Mouse (Mus musculus): ENCODE data around the gene Cxcl16.
A peak's percentile ranks its signal among the peaks of the same experiment; 100 is the strongest.
"Not testable (repeated sequence)": the region's sequence is repeated elsewhere in the genome, so short reads cannot be mapped to it uniquely, and the experiment has no call there.

Gene Cxcl16

DNA sequence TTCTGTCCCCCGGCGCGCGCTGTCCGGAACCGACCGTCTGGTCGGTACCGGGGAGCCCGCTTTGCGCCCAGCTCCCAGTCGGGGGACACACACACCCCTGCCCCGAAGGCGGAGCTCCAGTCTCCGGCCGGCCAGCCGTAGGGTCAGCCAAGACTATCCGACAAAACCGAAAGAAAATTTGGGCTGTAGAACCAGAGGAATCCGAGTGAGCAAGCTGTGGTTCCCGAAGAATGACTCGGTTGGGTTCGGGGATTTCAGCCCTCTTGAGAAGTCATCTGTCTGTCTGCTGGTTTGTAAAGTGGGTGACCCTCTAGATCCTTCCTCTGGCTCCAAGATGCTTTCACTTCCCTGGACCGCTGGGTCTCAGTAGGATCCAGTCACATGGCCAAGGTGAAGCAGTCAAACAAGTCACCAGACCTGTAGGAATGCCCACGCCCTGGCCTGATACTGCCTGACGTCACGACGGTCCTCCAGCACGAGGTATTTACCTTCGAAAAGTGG is at the start of gene Cxcl16:
Gene Cxcl16 (minus strand): TSS at position 384 of the 501 bp plus-strand sequence.
- DNase-seq (ENCODE audit: low read depth, low spot score): peak; percentile 68

DNA sequence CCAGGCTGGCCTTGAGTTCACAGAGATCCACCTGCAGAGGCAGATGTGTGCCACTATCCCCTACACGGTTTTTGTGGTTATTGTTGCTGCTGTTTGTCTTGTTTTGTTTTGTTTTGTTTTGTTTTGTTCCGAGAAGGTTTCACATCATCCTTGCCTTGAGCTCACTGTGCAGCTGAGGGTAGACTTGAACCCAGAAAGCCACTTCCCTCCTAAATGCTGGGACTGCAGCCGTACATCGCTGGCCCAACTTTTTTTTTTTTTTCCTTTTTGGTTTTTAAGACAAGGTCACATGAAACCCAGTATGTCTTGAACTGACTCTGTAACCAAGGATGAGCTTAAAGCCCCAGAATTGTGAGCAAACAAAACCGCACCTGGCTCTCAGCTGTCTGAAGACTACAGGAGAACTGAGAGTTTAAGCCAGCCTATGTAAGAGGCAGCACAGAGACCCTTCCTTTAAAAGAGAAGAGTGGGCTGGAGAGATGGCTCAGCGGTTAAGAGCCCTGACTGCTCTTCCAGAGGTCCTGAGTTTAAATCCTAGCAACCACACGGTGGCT is 47.3 kb upstream of the Cxcl16 start:
- DNase-seq (ENCODE audit: low read depth, low spot score): no peak

DNA sequence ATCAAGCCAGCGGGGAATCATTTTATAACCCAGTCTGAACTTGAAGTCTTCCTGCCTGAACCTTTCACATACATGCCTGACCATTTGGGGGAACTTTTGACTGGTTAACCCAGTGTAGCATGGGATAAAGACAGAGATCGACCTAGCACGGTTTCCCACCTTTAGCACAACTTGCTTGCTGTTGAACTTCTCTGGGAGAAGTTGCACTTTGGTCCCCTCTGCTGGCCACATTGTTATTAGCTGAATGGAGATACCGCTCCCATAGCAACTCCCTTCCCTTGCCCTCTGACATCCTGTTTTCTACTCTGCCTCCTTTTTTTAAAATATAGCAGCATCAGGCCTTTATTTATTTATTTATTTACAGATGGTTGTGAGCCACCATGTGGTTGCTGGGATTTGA is 46.6 kb upstream of the Cxcl16 start:
- DNase-seq (ENCODE audit: low read depth, low spot score): peak; percentile 77

DNA sequence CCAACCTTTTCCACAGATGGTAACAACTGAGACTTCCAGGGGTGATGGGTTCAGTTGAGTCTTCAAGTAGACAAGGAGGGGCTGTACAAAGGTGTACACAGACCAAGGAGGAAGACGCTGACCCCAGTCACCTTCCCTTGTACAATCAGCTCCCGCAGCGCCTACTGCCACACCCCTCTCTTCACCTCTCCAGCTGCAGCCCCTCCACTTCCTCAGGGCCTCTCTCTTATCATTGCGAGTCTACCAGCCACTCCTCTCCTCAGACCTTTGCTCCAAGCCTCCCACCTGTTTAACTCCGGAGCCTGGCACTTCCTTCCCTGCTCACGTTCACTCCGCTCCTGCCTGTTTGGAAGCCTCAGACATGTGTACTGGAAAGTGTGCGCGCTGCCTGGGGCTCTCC is 45.2 kb upstream of the Cxcl16 start, which contains the start of gene Tm4sf5:
Gene Tm4sf5 (plus strand): TSS at position 275 of the 400 bp plus-strand sequence.
- peak; percentile 46 for DNase-seq (ENCODE audit: low read depth, low spot score)

DNA sequence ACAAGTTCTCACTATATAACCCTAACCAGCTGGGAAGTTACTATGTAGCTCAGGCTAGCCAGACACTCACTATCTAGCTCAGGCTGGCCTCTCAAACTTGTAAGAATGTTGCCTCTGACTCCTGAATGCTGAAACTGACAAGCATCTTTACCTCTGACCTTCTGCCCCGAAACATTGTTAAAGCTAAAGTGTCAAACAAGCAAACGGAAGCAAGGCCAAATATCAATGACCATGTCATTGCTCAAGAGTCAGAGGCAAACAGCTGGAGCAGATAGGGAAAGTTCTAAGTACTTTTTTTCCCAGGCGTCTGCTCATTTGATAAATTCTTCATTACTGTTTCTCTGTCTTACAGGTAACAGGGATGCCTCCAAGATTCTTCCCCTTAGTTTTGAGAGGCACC is 42.2 kb upstream of the Cxcl16 start:
- DNase-seq (ENCODE audit: low read depth, low spot score): no peak

DNA sequence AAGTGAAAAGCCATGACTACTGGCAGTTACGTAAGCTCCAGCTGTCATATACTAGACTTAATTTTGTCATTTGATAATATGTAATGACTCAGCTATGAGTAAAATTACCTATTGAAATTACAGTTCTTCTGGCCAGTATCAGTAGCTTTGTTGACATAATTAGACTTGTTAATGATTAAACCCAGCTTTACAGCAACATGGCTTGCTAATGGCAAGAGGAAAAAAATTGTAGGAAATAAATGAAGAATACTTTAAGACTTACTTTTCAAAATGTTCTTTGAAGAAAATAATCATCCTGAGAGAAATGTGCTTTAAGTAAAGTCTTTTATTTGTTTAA is 40.7 kb upstream of the Cxcl16 start:
- no peak for DNase-seq (ENCODE audit: low read depth, low spot score)

DNA sequence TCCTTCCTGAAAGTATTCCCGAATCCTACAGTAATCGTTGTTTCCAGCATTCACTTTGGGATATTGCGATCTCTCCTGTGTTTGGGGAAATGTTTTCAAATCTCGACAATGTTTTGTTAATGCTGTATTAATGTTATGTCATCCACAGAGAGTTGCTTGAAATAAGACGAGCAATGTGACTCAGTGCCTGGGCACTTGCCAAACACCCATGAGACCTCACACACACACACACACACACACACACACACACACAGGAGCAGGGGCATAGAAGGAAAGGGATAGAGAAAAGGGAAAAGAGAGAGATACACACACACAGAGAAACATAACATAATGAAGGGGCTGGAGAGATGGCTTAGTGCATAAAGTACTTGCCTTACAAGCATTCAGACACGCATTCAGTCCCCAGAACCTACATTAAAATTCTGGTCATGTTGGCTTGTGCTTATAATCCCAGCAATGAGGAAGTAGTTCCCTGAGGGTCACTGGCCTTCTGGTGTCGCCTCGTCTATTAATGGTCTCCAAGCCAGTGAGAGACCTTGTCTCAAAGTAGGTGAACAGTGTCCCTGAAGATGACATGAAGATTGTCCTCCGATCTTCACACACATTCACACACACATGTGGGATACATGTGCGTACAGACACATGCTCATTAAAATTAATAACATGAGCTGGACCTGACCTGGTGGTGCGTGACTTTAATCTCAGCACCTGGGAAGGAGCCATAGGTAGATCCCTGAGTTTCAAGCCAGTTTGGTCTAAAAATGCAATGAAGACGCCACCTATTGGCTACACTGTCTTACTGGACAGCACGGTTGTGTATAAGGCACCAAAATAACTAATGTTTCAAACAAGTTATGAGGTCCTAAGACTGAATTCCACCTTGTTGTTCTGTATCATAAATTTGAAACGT is 40.0 kb upstream of the Cxcl16 start:
- no peak for DNase-seq (ENCODE audit: low read depth, low spot score)

DNA sequence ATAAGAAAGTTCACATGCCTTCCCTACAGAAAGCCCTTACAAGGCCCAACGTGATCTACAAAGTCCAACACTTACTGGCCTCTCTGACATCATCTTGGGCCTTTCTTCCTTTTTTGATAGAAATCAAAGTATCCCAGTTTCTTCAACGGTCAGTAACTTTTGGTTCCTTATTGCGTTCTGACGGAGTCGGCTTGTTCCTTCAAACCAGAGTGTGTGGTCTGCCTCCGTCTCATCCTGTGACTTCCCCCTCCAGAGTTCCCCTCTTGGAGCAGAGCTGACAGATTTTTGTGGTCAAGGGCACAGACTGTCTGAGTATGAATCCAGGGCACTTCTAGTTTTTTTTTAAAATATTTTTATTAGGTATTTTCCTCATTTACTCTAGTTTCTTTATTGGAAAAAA is 29.9 kb upstream of the Cxcl16 start:
- DNase-seq (ENCODE audit: low read depth, low spot score): no peak

DNA sequence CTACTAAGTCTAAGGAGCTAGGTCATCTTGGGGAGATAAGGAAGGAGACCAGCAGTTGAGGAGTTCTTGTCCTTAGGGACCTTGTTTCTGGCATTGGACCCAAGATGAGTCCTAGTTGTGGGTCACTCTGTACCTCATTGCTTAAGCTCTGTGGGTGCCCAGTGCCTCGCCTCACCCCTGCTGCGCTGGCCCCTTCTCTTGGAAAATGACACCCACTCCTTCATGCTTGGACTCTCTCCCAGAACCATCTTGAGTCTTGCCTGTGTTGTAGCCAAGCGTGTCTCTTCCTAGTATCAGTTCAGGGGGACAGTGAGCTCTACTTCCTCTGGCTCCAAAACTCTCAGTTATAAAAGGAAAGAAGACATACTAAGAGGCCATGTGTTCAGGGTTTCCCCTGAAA is 29.4 kb upstream of the Cxcl16 start:
- no peak for DNase-seq (ENCODE audit: low read depth, low spot score)

DNA sequence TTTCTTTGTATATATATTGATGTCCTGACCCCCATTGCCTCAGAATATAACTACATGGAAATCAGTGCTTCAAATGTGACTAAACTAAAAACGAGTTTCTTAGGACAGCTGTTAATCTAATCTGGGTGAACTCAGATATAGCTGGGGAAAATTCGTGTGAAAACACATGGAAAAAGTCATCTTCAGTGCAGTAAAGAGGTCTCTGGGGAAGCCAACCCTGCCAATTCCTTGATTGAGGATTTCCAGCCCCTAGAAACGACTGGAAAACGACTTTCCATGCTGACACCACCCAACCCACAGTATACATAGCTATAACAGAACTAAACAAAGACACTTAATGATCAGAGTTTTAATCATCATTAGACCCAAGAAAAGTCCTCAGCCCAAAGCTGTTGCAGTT is 28.0 kb upstream of the Cxcl16 start:
- no peak for DNase-seq (ENCODE audit: low read depth, low spot score)

DNA sequence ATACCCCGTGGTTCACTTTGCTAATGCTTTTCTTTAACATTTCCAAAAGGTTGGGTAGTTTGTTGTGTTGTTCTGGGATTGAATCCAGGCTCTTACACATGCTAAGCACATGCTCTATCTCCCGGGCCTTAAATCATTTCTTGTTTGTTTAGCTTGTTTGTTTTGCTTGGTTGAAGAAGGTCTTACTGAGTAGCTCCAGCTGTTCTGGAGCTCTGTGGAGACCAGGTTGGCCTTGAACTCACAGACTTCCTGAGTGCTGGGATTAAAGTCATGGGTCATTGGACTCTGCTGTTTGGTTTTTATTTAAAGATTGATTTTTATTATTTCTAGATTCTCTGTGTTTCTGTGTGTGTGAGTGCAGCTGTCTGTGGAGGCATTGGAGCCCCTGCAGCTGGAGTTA is 25.7 kb upstream of the Cxcl16 start:
- DNase-seq (ENCODE audit: low read depth, low spot score): no peak

DNA sequence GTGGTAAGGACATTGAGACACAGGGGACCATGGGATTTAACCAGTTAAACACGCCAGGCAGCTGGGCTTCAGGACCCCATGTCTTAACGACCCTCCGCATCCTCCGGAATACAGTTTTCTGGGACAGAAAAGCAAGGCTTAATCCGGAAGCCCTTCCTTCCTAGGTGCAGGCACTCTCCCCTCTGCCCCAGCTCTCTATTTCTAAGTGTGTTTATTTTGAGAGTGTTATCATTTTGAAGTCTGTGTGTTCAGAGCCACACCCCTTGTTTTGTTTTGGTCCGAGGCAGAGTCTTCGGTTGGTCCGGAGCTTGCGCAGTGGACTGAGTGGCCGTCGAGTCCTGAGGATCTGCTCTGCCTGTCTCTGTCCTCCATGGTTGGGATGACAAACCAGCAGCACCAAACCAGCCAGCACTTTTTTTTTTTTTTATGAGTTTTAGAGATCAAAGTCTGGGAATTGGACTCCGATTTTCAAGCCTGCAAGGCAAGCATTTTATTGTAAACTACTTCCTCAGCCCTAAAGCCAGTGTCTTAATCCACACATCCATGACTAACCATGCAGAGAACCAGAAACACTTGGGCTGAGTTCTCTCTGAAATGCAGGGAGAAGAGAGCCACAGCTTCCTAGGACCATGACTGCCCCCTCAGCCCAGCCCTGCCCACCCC is 15.2 kb upstream of the Cxcl16 start:
- no peak for DNase-seq (ENCODE audit: low read depth, low spot score)

DNA sequence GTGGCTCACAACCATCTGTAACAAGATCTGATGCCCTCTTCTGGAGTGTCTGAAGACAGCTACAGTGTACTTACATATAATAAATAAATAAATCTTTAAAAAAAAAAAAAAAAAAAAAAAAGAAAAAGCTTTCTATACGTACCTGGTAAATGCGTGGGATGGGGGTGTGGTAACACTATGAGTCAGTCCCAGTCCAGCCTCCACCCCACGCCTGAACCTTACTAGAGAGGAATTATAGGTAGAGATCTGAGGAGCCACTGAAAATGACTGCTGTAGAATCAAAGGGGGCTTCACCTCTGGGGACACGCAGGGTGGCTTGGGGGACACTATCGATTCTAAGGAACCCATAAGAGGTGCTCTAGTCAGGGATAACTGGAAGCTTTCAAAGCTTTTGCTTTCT is 13.5 kb upstream of the Cxcl16 start:
- DNase-seq (ENCODE audit: low read depth, low spot score): not testable (repeated sequence)

DNA sequence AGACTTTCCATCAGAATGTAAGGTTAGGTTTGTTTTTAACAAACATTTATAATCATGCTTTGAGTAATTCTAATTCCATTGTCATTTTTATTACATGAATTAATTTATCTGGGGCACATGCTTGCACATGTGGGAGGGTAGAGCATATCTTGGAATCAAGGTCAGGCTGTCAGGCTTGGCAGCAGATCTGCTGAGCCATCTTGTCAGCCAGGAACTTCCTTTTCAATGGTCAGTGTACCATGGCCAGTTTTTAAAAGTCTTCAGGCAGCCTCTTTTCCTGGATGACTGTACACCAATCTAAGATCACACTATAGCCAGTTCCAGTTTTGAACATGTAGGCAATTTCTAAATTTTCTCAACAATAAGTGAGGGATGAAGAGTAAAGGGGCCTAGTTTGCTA is 12.9 kb upstream of the Cxcl16 start:
- DNase-seq (ENCODE audit: low read depth, low spot score): no peak

DNA sequence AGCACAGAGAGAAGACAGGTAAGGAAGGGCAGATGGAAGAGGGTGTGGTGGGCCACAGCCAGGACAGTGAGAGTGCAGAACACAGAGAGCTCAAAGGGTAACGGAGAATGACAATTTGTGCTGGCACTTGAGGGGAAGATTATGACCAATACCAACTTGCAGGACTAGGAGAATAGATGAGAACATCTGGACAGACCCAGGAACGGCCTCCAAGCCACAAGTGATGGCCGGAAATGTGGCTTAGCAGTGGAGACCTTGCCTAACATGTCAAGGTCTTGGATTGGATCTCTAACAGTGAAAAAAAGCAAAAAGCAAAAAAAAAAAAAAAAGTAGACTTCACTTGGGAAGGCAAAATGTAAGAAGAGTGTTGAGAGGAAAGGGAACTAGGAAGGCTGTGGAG is 10.0 kb upstream of the Cxcl16 start:
- DNase-seq (ENCODE audit: low read depth, low spot score): no peak

DNA sequence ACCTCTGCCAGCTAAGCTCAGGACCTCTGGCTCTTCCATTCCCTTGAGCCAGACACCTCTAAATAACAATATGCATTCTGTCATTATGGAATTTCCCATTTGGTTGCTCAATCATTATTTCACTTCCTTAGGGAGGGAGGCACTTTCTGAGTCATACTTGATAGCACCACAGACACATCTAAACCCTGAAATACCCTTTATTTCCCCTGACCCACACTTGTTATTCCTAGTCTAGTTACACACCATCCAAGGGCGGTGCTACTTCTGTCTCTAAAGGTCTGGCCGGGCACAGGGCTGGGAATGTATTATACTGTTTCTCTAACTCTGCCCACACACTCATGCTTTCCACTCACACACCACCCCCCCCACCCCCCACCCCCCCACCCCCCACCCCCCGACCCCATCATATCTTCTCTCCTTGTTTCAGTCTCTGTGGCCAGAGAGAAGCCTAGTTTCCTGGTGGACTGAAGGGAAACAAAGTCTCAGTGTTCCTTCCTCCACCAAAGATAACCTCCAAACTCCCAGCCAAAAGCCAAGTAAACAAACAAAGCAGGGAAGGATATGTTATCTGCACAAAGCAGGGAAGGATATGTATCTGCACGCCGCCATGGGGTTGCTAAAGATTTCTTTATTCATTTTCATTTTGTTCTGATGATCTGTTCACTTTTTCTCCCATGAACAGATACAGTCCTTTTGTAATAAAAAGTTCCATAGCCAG is 8.3 kb upstream of the Cxcl16 start:
- DNase-seq (ENCODE audit: low read depth, low spot score): no peak

DNA sequence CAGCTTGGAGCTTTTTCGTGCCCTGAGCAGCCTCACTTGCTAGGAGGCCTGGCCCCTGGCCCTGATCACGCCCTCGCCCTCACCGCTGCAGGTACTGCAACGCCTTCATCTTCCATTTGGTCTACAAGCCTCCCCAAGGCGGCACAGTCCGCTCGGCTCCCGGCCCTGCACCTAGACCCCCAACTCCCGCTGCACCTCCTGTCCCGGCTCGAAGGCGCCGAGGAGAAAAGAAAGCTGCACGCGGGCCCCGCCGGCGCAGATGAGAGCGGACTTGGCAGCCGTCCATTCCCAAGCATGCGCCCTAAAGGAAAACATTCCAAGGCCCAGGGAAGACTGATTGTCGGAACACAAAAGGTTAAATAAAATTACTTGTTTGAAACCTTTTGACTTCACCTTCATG is 6.0 kb upstream of the Cxcl16 start:
- peak; percentile 30 for DNase-seq (ENCODE audit: low read depth, low spot score)

DNA sequence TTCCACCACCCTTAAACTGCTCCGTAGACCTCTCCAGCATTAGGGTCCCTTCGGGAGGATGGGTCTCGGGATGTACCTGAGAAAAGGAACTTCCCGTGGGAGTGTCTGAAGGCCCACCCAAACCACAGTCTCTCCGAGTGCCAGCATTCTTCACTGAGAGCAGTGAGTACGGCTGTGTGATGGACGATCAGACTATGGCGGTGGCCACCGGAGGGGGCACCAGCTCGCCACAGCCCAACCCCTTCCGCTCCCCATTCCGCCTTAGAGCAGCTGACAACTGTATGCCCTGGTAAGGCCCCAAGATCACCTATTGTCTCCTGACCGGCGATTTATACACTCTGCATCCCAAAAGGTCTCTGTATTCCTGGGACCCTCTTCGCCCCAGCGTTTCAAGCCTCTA is 5.4 kb upstream of the Cxcl16 start:
- DNase-seq (ENCODE audit: low read depth, low spot score): no peak

DNA sequence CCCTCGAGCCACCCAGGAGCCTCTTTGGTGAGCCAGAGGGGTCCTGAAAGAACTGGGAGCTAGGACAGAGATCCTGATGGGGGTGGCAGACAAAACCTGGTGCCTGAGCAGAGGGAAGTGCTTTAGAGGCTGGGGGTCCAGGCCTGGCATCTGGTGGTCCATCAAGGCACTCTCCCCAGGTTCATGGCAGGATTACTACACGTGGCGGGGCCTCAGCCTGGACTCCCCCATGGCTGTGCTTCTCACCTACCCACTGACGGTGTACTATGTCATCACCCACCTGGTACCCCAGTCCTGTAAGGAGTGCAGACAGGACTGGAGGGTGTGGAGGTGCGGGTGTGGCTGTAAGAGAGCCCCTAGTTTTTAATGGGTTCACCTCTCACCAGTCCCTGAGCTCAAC is 4.2 kb upstream of the Cxcl16 start:
- DNase-seq (ENCODE audit: low read depth, low spot score): no peak

DNA sequence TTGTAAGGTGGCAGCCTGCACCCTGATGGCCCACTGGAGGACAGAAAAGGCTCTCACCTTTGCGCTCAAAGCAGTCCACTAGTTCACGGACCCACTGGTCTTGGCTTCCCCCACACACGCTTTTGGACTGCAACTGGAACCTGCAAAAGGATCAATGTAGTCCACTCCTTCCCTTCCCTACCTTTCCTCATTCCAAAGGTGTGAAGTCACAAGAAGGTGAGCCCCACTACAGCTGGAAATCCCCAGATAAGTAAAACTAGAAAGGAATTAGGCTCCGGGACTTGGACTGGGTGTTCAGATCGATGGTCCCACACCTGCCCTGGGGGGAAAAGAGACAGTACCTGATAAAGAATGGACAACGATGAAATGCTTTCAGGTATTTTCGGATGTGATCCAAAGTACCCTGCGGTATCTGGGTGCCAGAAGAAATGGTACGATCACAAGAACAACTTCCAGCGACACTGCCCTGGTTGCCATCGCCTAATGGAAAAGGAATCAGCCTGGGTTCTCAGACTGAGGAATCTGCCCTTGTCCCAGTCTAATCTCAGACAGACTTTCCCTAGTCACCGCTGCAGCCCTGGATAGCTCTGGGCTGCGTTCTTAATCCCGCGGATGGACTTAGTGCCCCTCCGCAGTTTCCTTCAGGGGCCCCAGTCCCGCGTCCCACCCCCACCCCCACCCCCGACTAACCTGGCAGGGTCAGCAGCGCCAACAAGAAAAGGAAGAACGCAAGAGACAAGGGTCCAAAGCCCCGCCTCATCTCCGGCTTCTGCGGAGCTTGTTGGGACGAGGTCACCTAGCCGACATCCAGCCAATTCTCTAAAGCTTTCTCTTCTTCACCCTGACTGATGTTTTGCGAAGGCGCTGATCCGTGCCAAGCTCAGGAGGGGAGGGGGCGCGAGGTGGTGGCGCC is 840 bp downstream of the Cxcl16 start, which contains the start of gene Zmynd15:
Gene Zmynd15 (plus strand): TSS at position 746 of the 913 bp plus-strand sequence.
- DNase-seq (ENCODE audit: low read depth, low spot score): no peak
